Mouse (Mus musculus) CH12.LX (cell line): ENCODE measurements at regions not wholly inside any gene's neighbourhood (a gene's known extent, or its start where the extent isn't known, plus 50 kb on each side); places are given as distances from the start of the nearest gene placed in this dataset.

Experiments
- DNase-seq: peaks from one replicate; pipeline ENCODE4 v3.0.0-alpha.2; 2013; ENCODE audit errors: extremely low read depth
- H3K27ac ChIP-seq: 2 replicates; pipeline ENCODE4 v1.5.1; 2012; ENCODE audit warnings: low read depth, mild to moderate bottlenecking, control low read depth, moderate library complexity; ENCODE audit not compliant: insufficient read depth
- H3K27me3 ChIP-seq: replicated peaks from 2 replicates; pipeline ENCODE3; 2012; ENCODE audit warnings: inconsistent platforms
- H3K36me3 ChIP-seq, 2 experiments: replicated peaks in 1 of 2; 2 replicates each; pipeline versions ENCODE3 to v1.6.1; 2012; ENCODE audit warnings: inconsistent platforms in 1 of 2, low read length in 1 of 2, mild to moderate bottlenecking in 1 of 2, mixed read lengths in 1 of 2, moderate library complexity in 1 of 2; ENCODE audit not compliant: control insufficient read depth in 1 of 2, insufficient read depth in 1 of 2
- H3K4me1 ChIP-seq, 2 experiments: 2 replicates each; pipeline ENCODE4 v1.6.1; 2012; ENCODE audit warnings: inconsistent platforms in 1 of 2, moderate library complexity in 1 of 2; ENCODE audit not compliant: insufficient read depth in 2 of 2, control insufficient read depth in 1 of 2
- H3K4me2 ChIP-seq: 2 replicates; pipeline ENCODE4 v1.6.1; 2012; ENCODE audit warnings: low read depth, mild to moderate bottlenecking, control low read depth; ENCODE audit not compliant: poor library complexity, insufficient read depth, severe bottlenecking
- H3K4me3 ChIP-seq, 3 experiments: fragments of 150-350 bp in 1 of 3; sonication (generic) in 1 of 3; replicated peaks in 1 of 3; 2 replicates each; pipeline versions ENCODE3 to v1.5.1; 2011 to 2012; ENCODE audit warnings: low read depth in 2 of 3, low read length in 2 of 3, mild to moderate bottlenecking in 2 of 3, moderate library complexity in 2 of 3, control low read depth in 1 of 3, improper control_type of control experiment in 1 of 3, inconsistent platforms in 1 of 3, mixed read lengths in 1 of 3; ENCODE audit not compliant: poor library complexity in 1 of 3
- H3K79me2 ChIP-seq: replicated peaks from 2 replicates; pipeline ENCODE4 v1.6.1; 2012; ENCODE audit warnings: mild to moderate bottlenecking, moderate library complexity; ENCODE audit not compliant: control insufficient read depth, poor library complexity, insufficient read depth, severe bottlenecking; ENCODE audit errors: extremely low read depth
- H3K9ac ChIP-seq: 2 replicates; pipeline ENCODE4 v1.6.1; 2012; ENCODE audit warnings: low read depth, mild to moderate bottlenecking, control low read depth, moderate library complexity; ENCODE audit not compliant: insufficient read depth
- H3K9me3 ChIP-seq: replicated peaks from 2 replicates; pipeline ENCODE3; 2012; ENCODE audit warnings: low read length, inconsistent platforms, mixed read lengths
- CHD1 ChIP-seq: IDR thresholded peaks from 2 replicates; pipeline ENCODE4 v1.6.1; 2012; ENCODE audit warnings: low read depth, low read length, improper control_type of control experiment, inconsistent platforms
- CHD2 ChIP-seq: IDR thresholded peaks from 2 replicates; pipeline ENCODE4 v1.6.1; 2011; ENCODE audit warnings: low read length, improper control_type of control experiment
- CTCF ChIP-seq, 2 experiments: IDR thresholded peaks in 1 of 2; conservative IDR thresholded peaks in 1 of 2; 2 replicates each; pipeline ENCODE4 v1.5.1; 2011 to 2012; ENCODE audit warnings: low read depth in 2 of 2, low read length in 2 of 2, improper control_type of control experiment in 1 of 2, inconsistent platforms in 1 of 2, mild to moderate bottlenecking in 1 of 2, moderate library complexity in 1 of 2
- E2F4 ChIP-seq: IDR thresholded peaks from 2 replicates; pipeline ENCODE4 v1.6.1; 2011; ENCODE audit warnings: low read depth, low read length, improper control_type of control experiment; ENCODE audit not compliant: insufficient replicate concordance
- ELF1 ChIP-seq: IDR thresholded peaks from 2 replicates; pipeline ENCODE4 v1.6.1; 2014; ENCODE audit warnings: low read depth, mild to moderate bottlenecking, inconsistent platforms, low read length, improper control_type of control experiment
- GABPA ChIP-seq: IDR thresholded peaks from 2 replicates; pipeline ENCODE4 v1.6.1; 2012; ENCODE audit warnings: low read depth, low read length, improper control_type of control experiment, inconsistent platforms; ENCODE audit not compliant: insufficient replicate concordance
- HCFC1 ChIP-seq: IDR thresholded peaks from 2 replicates; pipeline ENCODE4 v1.6.1; 2012; ENCODE audit warnings: low read depth, mild to moderate bottlenecking, inconsistent platforms, low read length, improper control_type of control experiment
- KAT2A ChIP-seq: IDR thresholded peaks from 2 replicates; pipeline ENCODE4 v1.6.1; 2012; ENCODE audit warnings: low read length, improper control_type of control experiment, inconsistent platforms; ENCODE audit not compliant: insufficient replicate concordance
- MAFK ChIP-seq: IDR thresholded peaks from 2 replicates; pipeline ENCODE4 v1.6.1; 2011; ENCODE audit warnings: low read length, improper control_type of control experiment; ENCODE audit not compliant: insufficient replicate concordance
- MAZ ChIP-seq: IDR thresholded peaks from 2 replicates; pipeline ENCODE4 v1.6.1; 2012; ENCODE audit warnings: low read depth, mild to moderate bottlenecking, inconsistent platforms, low read length, improper control_type of control experiment, moderate library complexity
- MEF2A ChIP-seq: IDR thresholded peaks from 2 replicates; pipeline ENCODE4 v1.6.1; 2014; ENCODE audit warnings: low read depth, mild to moderate bottlenecking, inconsistent platforms, low read length, improper control_type of control experiment, borderline replicate concordance
- MYC ChIP-seq: IDR thresholded peaks from 2 replicates; pipeline ENCODE4 v1.6.1; 2011; ENCODE audit warnings: low read depth, mild to moderate bottlenecking, improper control_type of control experiment, low read length
- POLR2A ChIP-seq: IDR thresholded peaks from 2 replicates; pipeline ENCODE4 v1.6.1; 2011; ENCODE audit warnings: low read depth, mild to moderate bottlenecking, improper control_type of control experiment, low read length
- RAD21 ChIP-seq: IDR thresholded peaks from 2 replicates; pipeline ENCODE4 v1.6.1; 2011; ENCODE audit warnings: low read depth, mild to moderate bottlenecking, low read length, improper control_type of control experiment, moderate library complexity
- RCOR1 ChIP-seq: conservative IDR thresholded peaks from 2 replicates; pipeline ENCODE4 v1.6.1; 2012; ENCODE audit warnings: low read depth, mild to moderate bottlenecking, inconsistent platforms, low read length, improper control_type of control experiment
- SMC3 ChIP-seq: IDR thresholded peaks from 2 replicates; pipeline ENCODE4 v1.6.1; 2011; ENCODE audit warnings: low read depth, low read length, improper control_type of control experiment
- TBP ChIP-seq: conservative IDR thresholded peaks from 2 replicates; pipeline ENCODE4 v1.6.1; 2011; ENCODE audit warnings: low read depth, low read length, improper control_type of control experiment
- TCF12 ChIP-seq: IDR thresholded peaks from 2 replicates; pipeline ENCODE4 v1.6.1; 2014; ENCODE audit warnings: low read depth, mild to moderate bottlenecking, inconsistent platforms, low read length, improper control_type of control experiment
- dilution Hi-C: fragments of 300-500 bp; cut with MboI; formaldehyde crosslinking; loops from 2 replicates; pipeline ENCODE4 v1.14.3; 2020; ENCODE audit warnings: low sequenced_read_pairs; ENCODE audit not compliant: extremely low pct_unique_long_range_greater_than_20kb, extremely low pct_ligation_motif_present
- in situ Hi-C: fragments of 300-500 bp; cut with MboI; formaldehyde crosslinking; loops from 3 replicates; pipeline ENCODE4 v1.14.3; 2019; ENCODE audit warnings: low sequenced_read_pairs, low pct_ligation_motif_present, low pct_unique_long_range_greater_than_20kb, mixed read lengths

DNA sequence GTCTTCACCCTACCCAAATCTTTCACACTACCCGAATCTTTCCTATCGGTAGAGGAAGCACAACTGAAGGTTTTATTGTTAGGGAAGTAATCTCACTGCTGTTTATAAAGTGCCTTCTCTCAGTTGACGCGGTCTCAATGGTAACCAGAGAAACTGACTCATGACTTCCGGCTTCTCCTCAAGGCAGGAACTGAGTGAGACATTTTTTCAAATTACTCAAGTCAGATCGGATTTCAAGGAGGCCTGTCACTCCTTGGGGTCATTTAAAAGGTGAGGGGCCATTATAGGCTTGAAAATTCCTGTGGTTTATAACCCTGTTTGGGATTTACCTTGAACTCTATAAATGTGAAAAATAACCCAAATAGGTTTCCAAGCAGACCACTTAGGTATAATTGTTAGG lies 170.0 kb upstream of the Atp2b1 start:
- H3K4me1 ChIP-seq: peaks cover 0 to 4% of the 10 kb centered on the region in 2 experiments; a peak in 2 of 4 replicates
- H3K27ac ChIP-seq: no peak overlapping the region
- H3K9ac ChIP-seq: no peak overlapping the region
- in situ Hi-C loops (no loop called here), dilution Hi-C loops (no loop called here)
- H3K9me3 ChIP-seq: no peaks in the 10 kb centered on the region
- peak; percentile 21 for DNase-seq
- no peaks in the 10 kb centered on the region for H3K36me3 ChIP-seq
- no peak overlapping the region for H3K4me2 ChIP-seq
- no peak for TF ChIP-seq SMC3
- peak; percentile 45; the same call in 1 of the 2 replicates for TF ChIP-seq ELF1
- H3K79me2 ChIP-seq: no peaks in the 10 kb centered on the region
- H3K4me3 ChIP-seq: no peak overlapping the region
- no peaks in the 10 kb centered on the region for H3K27me3 ChIP-seq

DNA sequence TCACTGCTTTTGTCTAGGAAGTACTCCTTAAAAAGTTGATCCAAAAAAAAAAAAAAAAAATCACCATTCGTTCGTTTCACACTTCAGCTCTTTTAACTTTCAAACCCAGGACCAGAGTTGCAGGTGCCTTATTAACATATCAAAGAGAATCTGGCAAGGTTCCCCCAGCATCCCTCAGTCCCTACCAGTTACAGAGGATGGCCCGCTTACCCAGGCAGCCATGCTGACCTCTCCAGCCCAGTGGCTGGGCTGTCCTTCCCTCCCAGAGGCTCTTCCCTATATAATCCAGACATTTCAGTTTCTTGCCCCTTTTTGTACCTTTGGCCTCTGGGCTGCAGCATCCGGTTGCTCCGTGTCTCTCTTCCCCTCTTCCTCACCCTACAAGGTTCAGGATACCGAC lies 169.5 kb upstream of the Atp2b1 start:
- in situ Hi-C loops: no loop called here
- no peaks in the 10 kb centered on the region for H3K36me3 ChIP-seq

DNA sequence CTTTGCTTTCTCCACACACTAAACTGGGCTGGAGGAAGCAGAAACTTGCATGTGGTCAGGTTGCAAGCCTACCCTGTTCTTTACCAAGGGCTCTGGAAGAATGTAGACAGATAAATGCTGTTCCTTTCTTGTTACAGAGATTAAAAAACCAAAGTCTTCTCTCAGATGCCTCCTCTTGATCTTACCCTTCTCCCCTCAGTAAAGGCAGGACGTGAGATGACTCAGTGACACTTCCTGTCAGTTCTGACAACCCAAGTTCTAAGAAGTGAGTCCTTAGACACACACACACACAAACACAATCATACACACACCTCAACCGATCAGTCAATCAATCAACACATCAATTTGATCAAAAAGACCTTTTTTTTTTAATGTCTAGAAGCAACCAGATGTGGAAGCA lies 168.8 kb upstream of the Atp2b1 start:
- H3K27ac ChIP-seq: no peak overlapping the region
- dilution Hi-C loops: no loop called here

More for the DNA sequence above, 169.5 kb upstream of the Atp2b1 start:
- peaks cover 0 to 4% of the 10 kb centered on the region in 2 experiments; a peak in 2 of 4 replicates for H3K4me1 ChIP-seq
- H3K4me2 ChIP-seq: no peak overlapping the region
- no peak for DNase-seq
- dilution Hi-C loops: no loop called here
- no peaks in the 10 kb centered on the region for H3K9me3 ChIP-seq
- no peak overlapping the region for H3K4me3 ChIP-seq
- H3K79me2 ChIP-seq: no peaks in the 10 kb centered on the region
- no peak overlapping the region for H3K9ac ChIP-seq
- TF ChIP-seq CTCF (conservative IDR thresholded peaks at IDR 0.05 in 1 of 2, IDR thresholded peaks at IDR 0.05 in 1 of 2; ENCODE audit: low read depth in 2 of 2, low read length in 2 of 2): no peak
- TF ChIP-seq KAT2A: no peak
- TF ChIP-seq RCOR1: no peak
- TF ChIP-seq TBP: no peak
- no peak for TF ChIP-seq GABPA
- TF ChIP-seq MEF2A: no peak
- TF ChIP-seq MAZ: no peak
- TF ChIP-seq RAD21: no peak
- no peak for TF ChIP-seq CHD1
- TF ChIP-seq HCFC1: no peak
- TF ChIP-seq MYC: no peak
- TF ChIP-seq MAFK: no peak
- TF ChIP-seq POLR2A: no peak
- no peak for TF ChIP-seq TCF12
- H3K27ac ChIP-seq: no peak overlapping the region
- H3K27me3 ChIP-seq: no peaks in the 10 kb centered on the region

More for the DNA sequence above, 168.8 kb upstream of the Atp2b1 start:
- H3K79me2 ChIP-seq: no peaks in the 10 kb centered on the region
- H3K9ac ChIP-seq: no peak overlapping the region
- in situ Hi-C loops: no loop called here
- no peak overlapping the region for H3K4me3 ChIP-seq
- peaks cover 0 to 4% of the 10 kb centered on the region in 2 experiments; a peak in 2 of 4 replicates for H3K4me1 ChIP-seq
- TF ChIP-seq MYC (no peak), CHD2 (no peak), E2F4 (no peak)
- no peaks in the 10 kb centered on the region for H3K27me3 ChIP-seq
- peak overlapping the region; percentile 16; the same call in 1 of the 2 replicates for H3K4me2 ChIP-seq
- peak; percentile 7 for DNase-seq
- no peaks in the 10 kb centered on the region for H3K36me3 ChIP-seq
- no peaks in the 10 kb centered on the region for H3K9me3 ChIP-seq
